Mouse (Mus musculus): ENCODE data around the gene Trim10.

The Trim10 gene

DNA sequence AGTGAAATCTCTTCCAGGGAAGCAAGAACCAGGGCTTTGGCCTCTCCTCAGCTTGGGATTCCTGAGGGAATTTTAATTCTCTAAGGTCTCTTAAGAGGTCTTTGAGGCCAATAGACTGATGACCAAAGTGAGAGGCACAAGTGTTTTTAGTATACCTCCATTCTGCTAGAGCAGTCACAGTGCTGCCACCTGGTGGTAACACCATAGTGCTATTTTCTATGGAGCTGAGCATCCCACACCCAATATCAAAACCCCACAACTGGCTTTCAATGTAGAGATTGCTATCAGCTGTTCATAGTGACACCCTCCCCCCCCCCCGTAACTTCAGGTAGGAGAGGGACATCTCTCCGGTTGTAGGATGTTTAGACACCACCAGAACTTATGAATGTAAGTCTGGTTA is 44.7 kb downstream of the Trim10 start:
- peak; percentile 37 for DNase-seq (ENCODE audit: low spot score)

GRCm38 (mm10) chr17:36915076-36915475 is 45.7 kb downstream of the Trim10 start:
- no peak for DNase-seq (ENCODE audit: low spot score)

DNA sequence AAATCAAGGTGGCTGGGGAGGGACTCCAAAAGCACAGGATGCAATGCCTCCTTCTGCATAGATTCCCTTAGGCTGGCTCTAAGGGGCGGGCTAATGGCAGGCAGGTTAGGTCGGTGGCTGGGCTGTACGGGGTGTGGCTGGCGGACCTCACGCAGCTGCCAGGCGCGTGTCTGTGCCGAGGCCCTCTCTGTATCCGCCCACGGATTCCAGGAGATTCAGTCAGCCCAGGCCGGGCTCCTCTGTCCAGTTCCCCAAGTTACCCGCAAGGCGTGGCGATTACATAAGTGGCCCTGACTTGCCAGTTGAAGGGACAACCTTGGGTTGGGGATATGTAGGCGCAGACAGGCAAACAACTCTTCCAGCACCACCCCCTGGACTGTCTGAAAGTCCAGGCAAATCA is 50.9 kb downstream of the Trim10 start:
- no peak for DNase-seq (ENCODE audit: low spot score)

- no peak for DNase-seq (ENCODE audit: low spot score)
Measured at GRCm38 (mm10) chr17:36922715-36923114, 53.3 kb downstream of the Trim10 start.

DNA sequence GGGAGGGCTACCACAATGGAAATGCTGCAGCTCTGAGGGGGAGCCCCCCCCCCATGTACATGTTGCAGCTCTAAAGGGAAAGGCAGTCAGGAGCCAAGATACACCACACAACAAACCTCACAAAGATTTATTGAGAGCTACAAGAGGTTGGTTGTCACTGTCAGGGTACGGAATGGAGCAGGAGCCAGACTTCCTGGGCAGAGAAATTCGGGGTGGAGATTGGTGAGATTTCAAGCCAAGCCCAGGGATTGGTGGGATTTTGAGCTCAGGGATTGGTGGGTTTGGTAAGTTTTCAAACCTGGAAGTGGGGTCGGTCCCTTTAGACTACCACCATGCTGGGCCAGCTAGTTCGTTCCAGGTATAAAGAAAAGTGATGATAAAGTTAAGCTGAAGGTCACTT is 54.1 kb downstream of the Trim10 start:
- DNase-seq (ENCODE audit: low spot score) = no peak

Data from ovary, postnatal 10 days (tissue).